Mouse (Mus musculus): ENCODE data around the gene Dnah9. TPM values are rescaled to one million over a fixed set of nuclear protein-coding genes. Genes with fewer than 3 reads are reported as not detected.

Dnah9 gene
- polyA plus RNA-seq, 1 experiment from 2014 or later, result 0.12 TPM

- H3K27ac ChIP-seq, result no peak overlapping the region
- no peak overlapping the region for H3K4me3 ChIP-seq (replicated peaks)
- no peaks in the 10 kb centered on the region; the same call in 1 of the 2 replicates for H3K9me3 ChIP-seq (replicated peaks)
- WGBS, result 49% methylated on average over 3 of the region's 3 CpGs
- no peaks in the 10 kb centered on the region for H3K4me1 ChIP-seq
- H3K4me2 ChIP-seq, result no peak overlapping the region
- H3K36me3 ChIP-seq, result no peaks in the 10 kb centered on the region
- no peak overlapping the region for H3K9ac ChIP-seq
- ATAC-seq (replicated peaks; ENCODE audit: low FRiP score), result no peak
- H3K27me3 ChIP-seq, result no peaks in the 10 kb centered on the region
Measured at GRCm38 (mm10) chr11:66058956-66059355, 109.4 kb downstream of the Dnah9 start.

- H3K36me3 ChIP-seq, result no peaks in the 10 kb centered on the region
- no peak overlapping the region for H3K9ac ChIP-seq
- peaks cover 10% of the 10 kb centered on the region; the same call in 1 of the 2 replicates for H3K4me1 ChIP-seq
- H3K27ac ChIP-seq, result no peak overlapping the region
- no peak overlapping the region for H3K4me2 ChIP-seq
- H3K9me3 ChIP-seq (replicated peaks), result no peaks in the 10 kb centered on the region
- no peaks in the 10 kb centered on the region for H3K27me3 ChIP-seq
- no peak for ATAC-seq (replicated peaks; ENCODE audit: low FRiP score)
- H3K4me3 ChIP-seq (replicated peaks), result no peak overlapping the region
- WGBS, result 83% methylated on average over 3 of the region's 3 CpGs
Measured at GRCm38 (mm10) chr11:66051294-66051693, 117.1 kb downstream of the Dnah9 start.

GRCm38 (mm10) chr11:66049146-66049545 lies 119.2 kb downstream of the Dnah9 start:
- Histone ChIP-seq H3K27ac (no peak overlapping the region), H3K4me1 (peaks cover 21% of the 10 kb centered on the region), H3K4me2 (no peak overlapping the region), H3K4me3 (replicated peaks) (no peak overlapping the region), H3K36me3 (no peaks in the 10 kb centered on the region), H3K9me3 (replicated peaks) (no peaks in the 10 kb centered on the region), H3K27me3 (no peaks in the 10 kb centered on the region), H3K9ac (no peak overlapping the region)
- 85% methylated on average over 4 of the region's 4 CpGs for WGBS
- no peak for ATAC-seq (replicated peaks; ENCODE audit: low FRiP score)

- H3K9ac ChIP-seq, result no peak overlapping the region
- no peaks in the 10 kb centered on the region for H3K27me3 ChIP-seq
- no peaks in the 10 kb centered on the region for H3K36me3 ChIP-seq
- H3K9me3 ChIP-seq (replicated peaks), result no peaks in the 10 kb centered on the region
- peak; percentile 69 for ATAC-seq (replicated peaks; ENCODE audit: low FRiP score)
- H3K4me1 ChIP-seq, result peaks cover 27% of the 10 kb centered on the region
- peak overlapping the region; percentile 54 for H3K27ac ChIP-seq
- no peak overlapping the region for H3K4me2 ChIP-seq
- no peak overlapping the region for H3K4me3 ChIP-seq (replicated peaks)
- WGBS, result 45% methylated on average over 4 of the region's 4 CpGs
Measured at GRCm38 (mm10) chr11:66046594-66047193, 121.7 kb downstream of the Dnah9 start.

GRCm38 (mm10) chr11:66043635-66044034 lies 124.7 kb downstream of the Dnah9 start:
- H3K4me1 ChIP-seq, result peaks cover 27% of the 10 kb centered on the region
- peak overlapping the region; percentile 36 for H3K4me2 ChIP-seq
- H3K27me3 ChIP-seq, result no peaks in the 10 kb centered on the region
- H3K4me3 ChIP-seq (replicated peaks), result no peak overlapping the region
- H3K36me3 ChIP-seq, result no peaks in the 10 kb centered on the region
- 28% methylated on average over 6 of the region's 6 CpGs for WGBS
- peak overlapping the region; percentile 80 for H3K27ac ChIP-seq
- no peak for ATAC-seq (replicated peaks; ENCODE audit: low FRiP score)
- H3K9me3 ChIP-seq (replicated peaks), result no peaks in the 10 kb centered on the region
- H3K9ac ChIP-seq, result no peak overlapping the region

GRCm38 (mm10) chr11:66042531-66042930 lies 125.8 kb downstream of the Dnah9 start:
- no peak overlapping the region for H3K9ac ChIP-seq
- no peaks in the 10 kb centered on the region for H3K27me3 ChIP-seq
- WGBS, result 58% methylated on average over 2 of the region's 2 CpGs
- H3K36me3 ChIP-seq, result no peaks in the 10 kb centered on the region
- no peak overlapping the region for H3K4me2 ChIP-seq
- H3K4me1 ChIP-seq, result peaks cover 27% of the 10 kb centered on the region
- no peak overlapping the region for H3K27ac ChIP-seq
- H3K9me3 ChIP-seq (replicated peaks), result no peaks in the 10 kb centered on the region
- no peak overlapping the region for H3K4me3 ChIP-seq (replicated peaks)
- ATAC-seq (replicated peaks; ENCODE audit: low FRiP score), result no peak

GRCm38 (mm10) chr11:66025728-66026127 lies 142.6 kb downstream of the Dnah9 start:
- Histone ChIP-seq H3K4me2 (no peak overlapping the region), H3K27ac (no peak overlapping the region), H3K36me3 (no peaks in the 10 kb centered on the region), H3K9me3 (replicated peaks) (no peaks in the 10 kb centered on the region), H3K27me3 (no peaks in the 10 kb centered on the region), H3K4me3 (replicated peaks) (no peak overlapping the region), H3K4me1 (no peaks in the 10 kb centered on the region), H3K9ac (no peak overlapping the region)
- no peak for ATAC-seq (replicated peaks; ENCODE audit: low FRiP score)
- WGBS, result 82% methylated on average over 1 of the region's 1 CpGs

GRCm38 (mm10) chr11:65975871-65976270 lies 192.5 kb downstream of the Dnah9 start:
- H3K36me3 ChIP-seq, result no peaks in the 10 kb centered on the region
- 67% methylated on average over 3 of the region's 3 CpGs for WGBS

GRCm38 (mm10) chr11:65930796-65931195 lies 237.6 kb downstream of the Dnah9 start:
- Histone ChIP-seq H3K4me3 (replicated peaks) (no peak overlapping the region), H3K27me3 (no peaks in the 10 kb centered on the region), H3K4me2 (no peak overlapping the region), H3K27ac (no peak overlapping the region), H3K4me1 (no peaks in the 10 kb centered on the region), H3K9ac (no peak overlapping the region), H3K9me3 (replicated peaks) (no peaks in the 10 kb centered on the region), H3K36me3 (no peaks in the 10 kb centered on the region)
- WGBS, result 85% methylated on average over 2 of the region's 2 CpGs
- no peak for ATAC-seq (replicated peaks; ENCODE audit: low FRiP score)

More at GRCm38 (mm10) chr11:65975871-65976270, 192.5 kb downstream of the Dnah9 start:
- ATAC-seq (replicated peaks; ENCODE audit: low FRiP score), result no peak
- Histone ChIP-seq H3K27ac (no peak overlapping the region), H3K9ac (no peak overlapping the region), H3K4me3 (replicated peaks) (no peak overlapping the region), H3K4me2 (no peak overlapping the region), H3K4me1 (no peaks in the 10 kb centered on the region), H3K27me3 (no peaks in the 10 kb centered on the region), H3K9me3 (replicated peaks) (no peaks in the 10 kb centered on the region)

GRCm38 (mm10) chr11:65930359-65930758 lies 238.0 kb downstream of the Dnah9 start:
- no peaks in the 10 kb centered on the region for H3K36me3 ChIP-seq
- no peak for ATAC-seq (replicated peaks; ENCODE audit: low FRiP score)
- no peak overlapping the region for H3K4me3 ChIP-seq (replicated peaks)
- H3K4me1 ChIP-seq, result no peaks in the 10 kb centered on the region
- WGBS, result 72% methylated on average over 4 of the region's 4 CpGs
- no peak overlapping the region for H3K4me2 ChIP-seq
- H3K27me3 ChIP-seq, result no peaks in the 10 kb centered on the region
- H3K9me3 ChIP-seq (replicated peaks), result no peaks in the 10 kb centered on the region
- no peak overlapping the region for H3K27ac ChIP-seq
- H3K9ac ChIP-seq, result no peak overlapping the region

- ATAC-seq (replicated peaks; ENCODE audit: low FRiP score), result no peak
- WGBS, result 39% methylated on average over 1 of the region's 1 CpGs
Measured at GRCm38 (mm10) chr11:65927962-65928361, 240.4 kb downstream of the Dnah9 start.

GRCm38 (mm10) chr11:65918480-65919236 lies 249.7 kb downstream of the Dnah9 start:
- WGBS, result 67% methylated on average over 10 of the region's 10 CpGs
- ATAC-seq (replicated peaks; ENCODE audit: low FRiP score), result no peak
- Histone ChIP-seq H3K36me3 (no peaks in the 10 kb centered on the region), H3K27me3 (no peaks in the 10 kb centered on the region), H3K9ac (no peak overlapping the region), H3K4me3 (replicated peaks) (no peak overlapping the region), H3K9me3 (replicated peaks) (no peaks in the 10 kb centered on the region), H3K4me2 (no peak overlapping the region), H3K27ac (no peak overlapping the region), H3K4me1 (no peaks in the 10 kb centered on the region)

More at GRCm38 (mm10) chr11:65927962-65928361, 240.4 kb downstream of the Dnah9 start:
- no peak overlapping the region for H3K4me3 ChIP-seq (replicated peaks)
- H3K4me1 ChIP-seq, result no peaks in the 10 kb centered on the region
- H3K4me2 ChIP-seq, result no peak overlapping the region
- H3K27ac ChIP-seq, result no peak overlapping the region
- no peak overlapping the region for H3K9ac ChIP-seq
- H3K36me3 ChIP-seq, result no peaks in the 10 kb centered on the region
- no peaks in the 10 kb centered on the region for H3K27me3 ChIP-seq
- no peaks in the 10 kb centered on the region for H3K9me3 ChIP-seq (replicated peaks)

Measured in kidney, embryonic 15.5 days (tissue).